Mouse (Mus musculus) cerebellum, postnatal 4 days (tissue): Measurements from ENCODE around the gene Aldh9a1.

Experiments used
- DNase-seq, 2 experiments: peaks; one replicate each; pipeline ENCODE4 v3.0.0; 2022; ENCODE audit warnings: low spot score in 2 of 2, mixed read lengths in 1 of 2

Aldh9a1 gene

GRCm38 (mm10) chr1:167350597-167351415 is 1.0 kb downstream of the Aldh9a1 start:
- no peak for DNase-seq

GRCm38 (mm10) chr1:167352403-167352802 is 2.6 kb downstream of the Aldh9a1 start:
- no peak for DNase-seq

DNA sequence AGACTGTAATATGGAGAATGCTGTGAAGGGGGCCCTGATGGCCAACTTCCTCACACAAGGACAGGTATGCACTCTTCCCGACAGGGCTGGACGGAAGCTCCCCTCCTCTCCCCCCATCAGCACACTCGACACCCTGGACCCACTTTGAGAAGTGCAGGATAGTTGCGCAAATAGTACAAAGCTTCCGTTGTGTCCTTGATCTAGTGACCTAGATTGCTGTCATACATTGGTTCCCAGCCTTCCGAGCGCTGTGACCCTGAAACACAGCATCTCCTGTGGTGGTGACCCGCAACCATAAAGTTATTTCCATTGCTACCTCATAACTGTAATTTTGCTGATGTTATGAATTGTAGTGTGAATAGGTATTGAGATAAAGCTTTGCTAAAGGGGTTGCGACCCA is 7.6 kb downstream of the Aldh9a1 start:
- DNase-seq = no peak

GRCm38 (mm10) chr1:167358731-167359130 is 8.9 kb downstream of the Aldh9a1 start:
- no peak for DNase-seq

DNA sequence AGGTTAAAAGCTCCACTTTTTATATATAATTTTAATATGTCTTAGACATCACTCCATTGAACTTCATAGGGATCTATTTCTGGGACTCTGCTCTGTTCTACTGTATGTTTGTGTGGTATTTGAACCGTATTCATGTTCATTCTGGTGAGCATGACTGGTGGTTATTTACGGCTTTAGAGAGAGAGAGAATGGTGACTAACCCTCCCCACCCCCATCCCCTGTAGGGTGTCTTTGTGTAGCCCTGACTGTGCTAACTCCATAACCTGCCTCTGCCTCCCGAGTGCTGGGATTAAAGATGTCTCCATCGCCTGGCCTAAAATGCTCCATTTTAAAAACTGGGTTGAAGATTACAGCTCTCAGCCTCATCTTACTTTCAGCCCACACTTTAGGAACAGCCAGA is 10.5 kb downstream of the Aldh9a1 start:
- no peak for DNase-seq

DNA sequence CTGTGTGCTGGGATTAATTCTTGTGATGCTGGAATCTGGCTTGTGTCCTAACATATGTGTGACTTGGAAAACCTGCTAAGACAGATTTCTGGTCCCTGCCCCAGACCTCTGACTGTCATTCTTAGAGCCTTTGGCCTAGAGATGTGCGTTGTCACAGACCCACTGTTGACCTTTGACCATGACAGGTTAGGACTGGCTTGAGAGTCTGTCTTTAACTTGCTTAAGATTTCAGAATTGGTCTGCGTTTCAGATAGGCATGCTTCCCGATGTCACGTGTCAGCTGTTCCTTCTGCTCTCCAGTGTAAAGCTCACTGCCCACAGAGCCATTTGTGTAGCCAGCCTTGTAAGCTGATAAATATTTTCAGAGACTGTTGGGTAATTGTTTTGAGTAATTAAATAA is 13.0 kb downstream of the Aldh9a1 start:
- no peak for DNase-seq

GRCm38 (mm10) chr1:167363322-167363721 is 13.5 kb downstream of the Aldh9a1 start:
- no peak for DNase-seq

- no peak for DNase-seq
Measured at GRCm38 (mm10) chr1:167365808-167366207, 16.0 kb downstream of the Aldh9a1 start.

DNA sequence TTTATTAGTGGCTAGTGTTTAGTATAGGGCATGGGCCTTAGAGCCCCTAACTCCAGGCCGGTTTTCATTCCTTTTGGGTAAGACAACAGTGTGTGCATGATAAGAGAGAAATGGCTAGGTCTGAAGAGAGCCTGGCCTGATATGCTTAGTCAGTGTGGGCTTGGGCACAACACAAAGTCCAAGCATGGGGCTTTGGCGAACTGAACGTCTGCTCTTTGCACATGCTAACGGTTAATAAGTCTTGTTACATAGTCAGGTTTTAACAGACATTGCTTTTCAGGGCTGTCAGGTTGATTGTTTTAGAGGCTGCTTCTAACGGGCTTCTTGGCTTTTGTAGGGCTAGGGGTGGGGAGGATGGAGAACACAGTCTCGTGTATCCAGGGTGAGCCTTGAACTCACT is 16.8 kb downstream of the Aldh9a1 start:
- DNase-seq = no peak

GRCm38 (mm10) chr1:167368018-167368417 is 18.2 kb downstream of the Aldh9a1 start:
- no peak for DNase-seq

GRCm38 (mm10) chr1:167368513-167368912 is 18.7 kb downstream of the Aldh9a1 start:
- DNase-seq = no peak

DNA sequence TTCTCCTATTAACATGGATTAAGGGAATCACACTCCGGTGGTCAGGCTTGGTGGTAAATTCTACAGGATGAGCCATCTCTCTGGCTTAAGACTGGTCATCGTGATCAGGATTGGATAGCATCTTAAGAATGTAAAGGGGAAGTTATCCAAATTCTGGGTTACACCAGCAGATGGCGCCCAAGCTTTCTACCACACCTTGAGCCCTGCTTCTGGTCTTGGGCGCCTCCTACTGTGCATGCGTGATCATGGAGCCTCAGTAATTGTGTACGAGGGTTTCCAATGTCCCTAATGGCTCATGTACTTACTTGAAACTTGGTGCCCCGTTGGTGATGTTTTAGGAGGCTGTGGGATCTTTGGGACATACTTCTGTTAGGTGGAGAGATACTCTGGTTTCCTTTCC is 20.1 kb downstream of the Aldh9a1 start:
- peak; percentile 49 to 78 for DNase-seq

DNA sequence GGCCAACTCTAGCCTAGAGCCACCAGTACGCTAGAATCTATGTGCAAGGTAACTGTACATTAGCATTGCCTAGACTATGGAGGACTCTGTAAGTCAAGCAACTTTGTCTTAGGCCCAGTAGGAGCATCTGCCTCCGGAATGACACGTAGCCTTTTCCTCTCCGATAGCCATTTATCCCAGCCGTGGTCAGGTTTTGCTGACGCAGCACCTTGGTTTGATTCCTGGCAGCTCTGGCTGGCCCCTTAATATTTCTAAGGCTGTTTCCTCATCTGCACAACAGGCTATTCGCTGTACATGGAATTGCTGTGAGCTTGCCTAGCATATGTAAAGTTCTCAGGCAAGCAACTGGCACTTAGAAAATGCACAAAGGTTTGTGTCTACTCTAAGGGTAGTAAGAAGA is 22.9 kb downstream of the Aldh9a1 start:
- no peak for DNase-seq

- DNase-seq = no peak
Measured at GRCm38 (mm10) chr1:167374003-167374784, 24.4 kb downstream of the Aldh9a1 start.

DNA sequence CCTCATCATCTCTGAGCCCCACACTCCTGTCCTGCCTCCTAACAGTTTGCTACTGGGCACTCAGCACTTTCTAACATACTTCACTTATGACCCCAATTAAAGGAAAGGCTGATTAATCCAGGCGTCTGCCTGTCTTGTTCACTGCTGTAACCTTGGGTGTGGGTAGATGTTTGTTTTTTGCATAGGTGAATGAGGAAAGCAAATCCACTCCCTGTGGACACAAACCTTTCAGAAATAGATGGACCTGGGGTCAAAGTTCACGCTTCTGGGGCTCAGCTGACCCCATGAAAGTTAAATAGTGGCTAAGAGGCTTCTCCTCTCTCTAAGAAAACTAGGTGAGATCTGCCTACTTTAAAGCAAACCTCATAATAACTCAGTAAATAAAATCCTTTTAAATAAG is 25.2 kb downstream of the Aldh9a1 start:
- DNase-seq = no peak

DNA sequence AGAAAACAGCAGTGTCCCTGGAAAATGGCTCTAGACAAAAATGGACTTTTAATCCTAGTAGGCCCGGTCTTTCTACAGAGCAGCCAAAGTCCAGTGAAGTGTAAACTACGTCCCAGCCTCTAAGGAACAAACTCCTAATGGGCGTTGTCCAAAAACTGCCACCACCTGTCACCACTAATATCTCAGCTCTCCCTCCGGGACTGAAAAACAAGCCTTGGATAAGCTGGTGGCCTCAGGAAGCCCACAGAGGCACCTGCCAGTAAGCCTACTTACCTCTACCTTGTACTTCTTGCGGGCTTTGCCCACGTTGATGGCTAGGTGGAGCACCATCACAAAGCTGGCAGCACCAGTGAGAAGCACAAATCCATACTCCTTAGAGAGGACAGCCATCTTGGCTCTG is 28.2 kb downstream of the Aldh9a1 start:
- no peak for DNase-seq

GRCm38 (mm10) chr1:167379751-167380150 is 30.0 kb downstream of the Aldh9a1 start:
- DNase-seq = no peak

DNA sequence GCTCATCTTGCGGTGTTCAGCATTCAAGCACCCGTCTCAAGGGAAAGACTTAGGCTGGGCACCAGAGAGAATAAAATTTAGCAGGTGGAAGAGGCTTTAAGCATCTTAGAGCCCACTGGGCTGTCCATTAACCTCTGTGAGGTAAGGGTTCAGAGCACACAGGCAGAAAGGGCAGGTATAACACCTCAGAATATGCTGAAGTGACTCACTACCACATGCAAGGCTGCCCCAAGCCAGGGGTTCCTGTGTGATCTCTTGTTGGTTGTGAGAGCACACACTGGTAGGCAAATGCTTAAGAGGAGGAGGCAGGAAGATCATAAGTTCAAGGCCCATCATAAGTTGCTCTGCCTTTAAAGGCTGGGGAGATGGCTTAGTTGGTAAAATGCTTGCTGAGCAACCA is 30.4 kb downstream of the Aldh9a1 start:
- DNase-seq = no peak

GRCm38 (mm10) chr1:167381050-167382015 is 31.5 kb downstream of the Aldh9a1 start:
- no peak for DNase-seq

GRCm38 (mm10) chr1:167382316-167382715 is 32.5 kb downstream of the Aldh9a1 start:
- no peak for DNase-seq

- DNase-seq = no peak
Measured at GRCm38 (mm10) chr1:167382763-167383162, 33.0 kb downstream of the Aldh9a1 start.

- no peak for DNase-seq
Measured at GRCm38 (mm10) chr1:167383178-167383577, 33.4 kb downstream of the Aldh9a1 start.
